Mouse (Mus musculus) left cerebral cortex, adult 11 months (tissue): ENCODE measurements around the gene Timm23.
"Not testable (repeated sequence)": the region's sequence is repeated elsewhere in the genome, so short reads cannot be mapped to it uniquely, and the experiment has no call there.

Experiments
- DNase-seq: peaks from one replicate; pipeline ENCODE4 v3.0.0; 2022; ENCODE audit warnings: low spot score

Gene Timm23

DNA sequence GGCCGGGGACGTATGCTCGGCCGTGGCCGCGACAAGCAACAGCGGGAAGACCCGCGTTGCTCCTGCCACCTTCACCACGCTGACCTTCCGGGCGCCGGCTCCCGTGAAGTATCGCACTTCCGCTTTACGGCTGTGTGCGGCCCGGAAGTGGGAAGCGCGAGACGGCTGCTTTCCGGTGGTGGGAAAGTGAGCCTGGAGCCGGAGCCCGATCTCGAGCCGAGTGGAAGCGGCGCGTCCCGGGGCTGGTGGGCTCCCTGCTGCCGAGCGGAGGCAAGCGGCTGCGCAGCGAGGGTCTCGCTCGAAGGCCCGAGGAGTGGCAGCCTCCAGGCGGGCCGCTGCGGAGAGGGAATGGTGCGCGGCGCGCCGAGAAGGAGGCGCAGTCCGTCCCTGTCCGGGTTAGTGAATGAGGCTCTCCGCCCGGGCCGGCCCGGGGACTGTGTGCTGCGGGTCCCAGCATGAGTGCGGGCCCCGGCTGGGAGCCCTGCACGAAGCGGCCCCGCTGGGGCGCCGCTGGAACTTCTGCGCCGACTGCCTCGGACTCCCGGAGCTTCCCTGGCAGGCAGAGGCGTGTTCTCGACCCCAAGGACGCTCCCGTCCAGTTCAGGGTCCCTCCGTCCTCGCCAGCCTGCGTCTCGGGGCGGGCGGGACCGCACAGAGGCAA, at the start of gene Timm23, which contains the start of gene Parg:
Gene Timm23 (minus strand): TSS at position 108 of the 661 bp plus-strand sequence.
Gene Parg (plus strand): TSS at position 159 of the 661 bp plus-strand sequence.
- DNase-seq = peak; percentile 71

DNA sequence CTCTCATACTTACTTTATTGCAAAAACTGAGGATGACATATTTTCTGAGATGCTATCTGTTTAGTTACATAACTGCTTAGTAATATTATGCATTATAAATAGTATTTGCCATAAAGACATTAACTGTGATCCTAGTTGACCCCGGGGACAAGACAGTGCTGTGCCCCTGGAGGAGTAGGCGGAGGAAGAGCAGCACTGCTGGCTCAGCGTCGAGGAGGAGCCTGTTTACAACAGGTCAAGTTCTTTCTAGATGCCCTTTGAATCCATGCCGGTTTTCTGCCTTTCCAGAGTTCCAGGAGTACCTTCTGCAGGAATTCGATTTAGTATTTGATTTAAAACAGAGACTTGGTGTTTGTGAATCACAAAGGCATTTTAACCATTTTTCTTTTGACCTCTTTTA, 47.9 kb upstream of the Timm23 start:
- DNase-seq = no peak

DNA sequence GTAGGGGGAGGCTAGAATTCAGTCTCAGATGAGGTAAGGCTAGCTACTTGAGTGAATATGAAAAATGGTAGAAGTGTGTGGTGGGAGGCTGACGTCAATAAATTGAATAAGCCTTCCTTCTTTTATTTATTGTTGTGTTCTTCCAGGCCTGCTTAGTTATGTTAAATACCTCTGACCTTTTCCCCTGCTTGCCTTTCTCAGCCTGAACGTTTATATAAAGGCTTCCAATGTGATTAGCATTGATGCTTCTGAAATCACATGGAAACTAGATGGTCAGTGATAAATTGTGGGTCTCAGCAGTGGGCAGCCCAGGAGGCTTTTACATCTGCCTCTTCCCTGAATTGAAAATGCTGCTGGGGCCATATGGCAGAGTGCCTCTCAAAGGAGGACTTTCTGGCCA, 44.3 kb upstream of the Timm23 start:
- no peak for DNase-seq

DNA sequence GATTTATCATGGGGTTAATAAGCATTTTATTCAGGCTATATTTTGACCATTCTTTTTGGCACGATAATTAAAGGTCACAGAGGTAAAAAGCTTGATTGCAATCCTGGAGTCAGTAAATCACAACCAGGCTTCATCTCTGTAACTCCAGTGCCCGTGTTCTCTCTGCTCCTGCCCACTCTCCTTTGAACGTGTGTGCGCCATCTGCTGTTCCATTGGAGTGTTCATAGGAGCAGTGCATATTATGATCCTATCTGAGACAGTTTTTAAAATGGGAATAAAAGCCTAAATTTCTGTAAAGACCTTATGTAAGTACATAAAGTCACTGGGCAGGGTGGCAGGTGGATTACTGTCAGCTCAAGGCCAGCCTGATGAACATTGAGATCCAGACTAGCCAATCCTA, 40.7 kb upstream of the Timm23 start:
- DNase-seq = no peak

DNA sequence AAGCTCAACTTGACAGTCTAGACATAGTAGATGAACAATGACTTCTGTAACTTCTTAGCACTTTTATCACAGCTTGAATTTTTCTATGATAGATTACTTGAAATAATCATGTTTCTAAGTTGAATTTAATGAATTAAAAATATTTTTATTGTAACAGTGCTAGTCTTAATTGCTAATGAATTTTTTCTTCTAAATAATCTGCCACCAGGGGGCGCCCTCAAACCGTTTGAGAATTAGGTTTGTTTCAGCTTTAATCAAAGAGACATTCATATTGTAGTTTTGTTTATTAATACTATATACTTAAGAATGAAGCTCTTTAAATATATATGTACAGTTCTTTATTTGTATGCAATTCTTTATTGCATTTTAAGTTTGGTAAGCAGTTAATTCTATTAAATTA, 27.3 kb upstream of the Timm23 start:
- DNase-seq = peak; percentile 34

DNA sequence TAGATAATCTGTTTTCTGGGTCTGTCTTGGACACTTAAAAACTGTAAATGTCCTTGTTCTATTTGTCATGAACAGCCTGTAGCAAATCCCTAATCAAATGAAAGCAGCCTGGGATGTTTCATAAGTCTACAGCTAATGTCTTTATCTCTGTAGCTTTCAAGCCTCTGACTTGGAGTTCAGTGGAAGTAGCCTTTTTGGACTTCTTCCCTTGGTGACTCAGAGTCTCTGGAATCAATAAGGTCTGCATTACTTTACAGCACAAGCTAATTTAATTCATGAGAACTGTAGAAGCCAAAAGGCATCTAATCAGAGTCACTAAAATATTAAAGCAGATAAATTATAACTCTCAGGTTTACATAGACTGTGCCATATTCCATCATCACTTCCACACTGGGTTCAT, 24.9 kb upstream of the Timm23 start:
- DNase-seq = no peak

DNA sequence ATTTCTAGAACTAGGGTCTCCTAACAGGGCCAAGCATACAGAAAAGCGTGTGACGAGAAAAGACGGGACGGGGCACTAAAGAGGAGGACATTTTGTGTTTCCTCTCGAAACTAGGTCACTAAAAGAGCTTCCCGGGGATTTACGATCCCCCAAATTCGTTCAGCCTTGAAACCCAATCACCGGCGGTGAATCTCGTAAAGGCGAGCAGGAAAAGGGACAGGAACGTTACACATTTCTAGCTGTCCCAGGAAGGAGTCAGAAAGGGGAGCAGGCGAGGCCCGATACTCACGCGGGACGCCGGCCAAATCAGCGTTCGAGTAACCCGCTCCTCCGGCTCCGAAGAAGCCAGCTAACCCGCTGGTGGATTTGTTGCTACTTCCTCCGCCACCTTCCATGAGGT, 344 bp downstream of the Timm23 start:
- no peak for DNase-seq

DNA sequence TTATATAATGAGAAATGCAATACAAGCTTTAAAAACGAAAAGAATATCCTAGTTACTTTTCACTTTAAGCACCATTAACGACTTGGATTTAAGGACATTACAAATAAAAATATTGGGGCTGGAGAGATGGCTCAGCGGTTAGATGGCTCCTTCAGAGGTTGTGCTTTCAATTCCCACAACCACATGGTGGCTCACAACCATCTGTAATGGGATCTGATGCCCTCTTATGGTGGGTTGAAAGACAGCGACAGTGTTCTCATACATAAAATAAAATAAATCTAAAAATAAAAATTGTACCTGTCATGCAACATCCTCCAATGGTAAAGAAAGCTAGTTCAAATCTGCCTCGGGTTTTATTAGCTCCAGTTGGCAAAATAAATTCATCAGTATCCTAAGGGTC, 8.1 kb downstream of the Timm23 start:
- DNase-seq = not testable (repeated sequence)

GRCm38 (mm10) chr14:32192437-32192836, 9.3 kb downstream of the Timm23 start:
- DNase-seq = peak; percentile 9

GRCm38 (mm10) chr14:32191926-32192325, 9.8 kb downstream of the Timm23 start:
- DNase-seq = no peak

DNA sequence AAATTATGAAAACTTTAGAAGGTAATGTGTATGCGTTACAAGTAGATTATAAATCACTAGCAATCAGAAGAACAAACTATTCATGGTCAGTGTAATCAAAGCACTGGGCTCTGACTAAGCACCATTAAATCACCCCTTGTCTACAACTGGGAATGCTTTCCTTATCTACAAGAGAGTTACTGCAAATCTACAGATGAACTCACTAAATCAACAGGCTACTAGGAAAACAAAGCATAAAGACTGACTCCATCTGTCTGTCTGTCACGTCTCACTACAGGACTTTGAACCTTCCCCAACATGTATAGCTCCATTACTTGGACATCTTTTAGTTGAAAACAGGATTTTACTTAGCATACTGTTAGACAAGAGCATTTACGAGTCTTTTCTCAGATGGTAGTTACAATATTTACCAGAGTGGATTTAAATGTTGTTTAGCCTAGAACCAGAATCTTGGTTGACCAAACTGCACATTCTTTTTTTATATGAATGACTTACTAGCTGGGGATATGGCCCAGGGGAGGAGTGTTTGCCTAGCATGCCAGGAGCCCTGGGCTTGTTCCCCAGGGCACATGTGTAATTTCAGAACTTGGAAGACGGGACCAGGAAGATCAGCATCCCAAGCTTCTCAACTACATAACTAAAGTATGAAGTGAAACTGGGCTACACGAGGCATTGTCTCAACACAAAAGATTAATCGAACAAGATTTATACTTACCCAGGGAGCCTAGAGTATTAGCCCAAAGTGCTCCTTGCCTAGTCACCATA, 10.9 kb downstream of the Timm23 start:
- no peak for DNase-seq

GRCm38 (mm10) chr14:32183846-32184245, 17.9 kb downstream of the Timm23 start:
- no peak for DNase-seq

GRCm38 (mm10) chr14:32180861-32181260, 20.8 kb downstream of the Timm23 start:
- no peak for DNase-seq

DNA sequence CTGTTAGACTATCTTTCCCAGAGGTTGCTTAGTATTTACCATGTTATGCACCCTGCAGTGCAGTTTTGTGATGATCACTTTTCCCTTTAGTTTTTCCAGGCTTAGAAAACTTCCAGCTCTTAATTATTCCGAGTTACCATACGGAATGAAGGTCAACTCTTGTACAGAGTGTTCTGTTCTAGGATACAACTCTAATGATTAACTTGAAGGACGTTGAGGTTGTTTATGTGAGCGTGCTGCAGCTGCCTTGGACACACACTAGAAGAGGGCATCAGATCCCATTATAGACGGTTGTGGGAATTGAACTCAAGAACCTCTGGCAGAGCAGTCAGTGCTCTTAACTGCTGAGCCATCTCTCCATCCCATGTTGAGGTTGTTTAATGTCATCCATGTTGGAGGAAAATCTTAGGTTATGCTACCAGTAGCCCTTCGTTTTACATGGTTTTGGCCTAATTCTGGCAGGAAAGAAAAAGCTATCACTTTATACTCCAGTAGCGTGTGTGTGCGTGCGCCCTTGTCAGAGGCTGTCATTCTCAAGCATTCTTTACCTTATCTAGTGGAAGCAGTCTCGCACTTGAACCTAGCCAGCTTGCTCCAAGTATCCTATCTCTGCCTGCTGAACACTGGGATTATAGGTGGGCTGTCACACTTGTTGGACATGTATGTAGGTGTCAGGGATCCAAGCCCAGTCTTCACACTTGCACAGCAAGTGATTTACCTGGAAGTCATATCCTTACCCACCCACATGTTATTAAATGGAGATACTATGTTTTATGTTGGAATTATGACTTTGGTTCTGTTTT, 22.1 kb downstream of the Timm23 start:
- DNase-seq = no peak

GRCm38 (mm10) chr14:32176590-32176989, 25.1 kb downstream of the Timm23 start:
- not testable (repeated sequence) for DNase-seq

DNA sequence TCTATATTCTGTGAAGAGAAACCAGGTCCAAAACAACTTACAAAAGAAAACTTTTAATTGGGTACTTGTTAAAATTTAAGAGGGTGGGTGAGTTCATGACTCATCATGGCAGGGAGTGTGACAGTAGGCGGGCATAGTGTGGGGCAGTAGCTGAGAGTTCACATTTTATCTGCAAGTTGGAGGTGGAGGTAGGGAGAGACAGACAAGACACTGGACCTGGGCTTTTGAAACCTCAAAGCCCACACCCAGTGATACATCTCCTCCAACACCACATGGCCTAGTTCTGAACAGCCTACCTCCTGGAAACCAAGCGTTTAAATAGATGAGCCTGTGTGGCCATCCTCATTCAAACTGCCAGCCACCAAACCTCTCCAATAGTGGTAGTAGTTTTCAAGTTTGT, 26.4 kb downstream of the Timm23 start:
- DNase-seq = no peak

DNA sequence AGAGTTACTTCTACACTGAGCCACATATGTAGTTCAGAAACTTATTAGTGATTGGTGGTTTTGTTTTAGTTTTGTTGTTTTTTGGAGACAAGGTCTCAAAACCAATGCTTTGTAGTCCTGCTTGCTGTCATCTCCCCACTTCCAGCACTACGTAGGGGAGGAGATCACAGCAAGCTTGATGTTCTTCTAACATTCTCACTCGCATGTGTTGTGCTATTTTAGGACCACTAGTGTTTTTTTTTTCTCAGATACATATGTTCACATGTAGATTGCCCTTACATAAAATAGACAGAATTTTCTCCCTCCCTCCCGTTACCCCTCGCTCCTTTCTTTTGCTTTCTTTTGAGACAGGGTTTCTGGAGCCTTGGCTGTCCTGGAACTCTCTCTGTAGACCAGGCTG, 31.6 kb downstream of the Timm23 start:
- DNase-seq = no peak

- no peak for DNase-seq
Measured at GRCm38 (mm10) chr14:32168653-32169231, 33.0 kb downstream of the Timm23 start.

GRCm38 (mm10) chr14:32167326-32167725, 34.4 kb downstream of the Timm23 start:
- DNase-seq = no peak

DNA sequence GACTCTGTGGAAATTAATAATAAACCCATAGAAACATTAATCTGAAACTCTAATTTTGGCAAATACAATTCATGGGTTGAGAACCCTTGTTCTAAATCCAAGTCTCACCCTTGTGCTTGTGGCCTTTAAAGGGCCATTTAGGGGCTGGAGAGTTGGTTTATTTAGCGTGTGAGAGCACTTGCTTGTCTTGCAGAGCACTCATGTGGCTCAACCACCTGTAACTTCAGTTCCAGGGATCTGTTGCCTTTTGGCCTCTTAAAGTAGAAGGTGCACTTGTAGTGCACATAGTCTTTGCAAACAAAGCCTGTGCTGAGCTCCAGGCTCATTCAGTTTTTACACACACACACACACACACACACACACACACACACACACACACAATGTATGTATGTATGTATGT, 34.9 kb downstream of the Timm23 start:
- no peak for DNase-seq

- no peak for DNase-seq
Measured at GRCm38 (mm10) chr14:32166062-32166441, 35.6 kb downstream of the Timm23 start.

DNA sequence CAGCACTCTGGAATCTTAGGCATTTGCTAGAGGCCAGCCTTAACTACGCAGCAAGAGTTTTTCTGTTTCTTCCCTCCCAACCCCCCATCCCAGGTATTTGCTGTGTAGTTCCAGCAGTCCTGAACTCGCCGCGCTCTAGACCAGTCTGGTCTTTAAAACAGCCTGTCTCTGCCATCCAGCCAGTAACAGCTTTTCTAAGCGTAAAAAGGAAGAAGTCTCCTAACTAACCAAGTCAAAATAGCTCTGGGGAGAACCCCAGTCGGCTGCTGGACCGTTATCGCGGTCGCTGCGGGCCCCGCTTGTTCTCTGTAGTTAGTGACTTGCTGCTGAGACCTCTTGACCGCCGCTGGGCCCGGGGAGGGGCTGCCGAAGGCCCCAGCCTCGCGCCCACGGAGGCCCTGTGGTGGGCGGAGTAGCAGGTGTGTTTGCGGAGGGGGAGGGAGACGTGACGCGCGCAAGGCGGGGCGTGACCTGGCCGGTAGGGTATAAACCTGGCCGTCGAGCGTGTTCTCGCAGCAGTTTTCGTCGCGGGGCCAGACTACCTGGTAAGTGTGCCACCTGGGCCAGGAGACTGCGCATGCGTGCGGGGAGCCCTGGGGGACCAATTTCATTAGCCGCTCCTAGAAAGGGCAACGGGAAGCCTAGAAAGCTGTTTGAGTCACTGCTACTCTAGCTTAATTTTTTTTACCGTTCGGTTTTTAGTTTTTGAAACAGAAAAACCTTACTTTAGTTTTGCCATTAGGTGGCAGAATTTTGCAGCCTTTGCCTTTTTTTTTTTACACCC, 36.2 kb downstream of the Timm23 start:
- peak; percentile 14 for DNase-seq
